Mouse (Mus musculus) activated CD4-positive, CD25-positive, alpha-beta regulatory T cell, adult 9 weeks (primary cell): ENCODE results near the gene Psma3. TPM values are rescaled to one million over a fixed set of nuclear protein-coding genes. Genes with fewer than 3 reads are reported as not detected.

Experiments
- polyA plus RNA-seq: library from polyadenylated mRNA; unstranded; fragments of 100-300 nt; shearing (Covaris generic); gene quantifications from one replicate; pipeline ENCODE4 v1.2.1, GENCODE M21; 2017

Psma3 gene
- polyA plus RNA-seq = 439 TPM

DNA sequence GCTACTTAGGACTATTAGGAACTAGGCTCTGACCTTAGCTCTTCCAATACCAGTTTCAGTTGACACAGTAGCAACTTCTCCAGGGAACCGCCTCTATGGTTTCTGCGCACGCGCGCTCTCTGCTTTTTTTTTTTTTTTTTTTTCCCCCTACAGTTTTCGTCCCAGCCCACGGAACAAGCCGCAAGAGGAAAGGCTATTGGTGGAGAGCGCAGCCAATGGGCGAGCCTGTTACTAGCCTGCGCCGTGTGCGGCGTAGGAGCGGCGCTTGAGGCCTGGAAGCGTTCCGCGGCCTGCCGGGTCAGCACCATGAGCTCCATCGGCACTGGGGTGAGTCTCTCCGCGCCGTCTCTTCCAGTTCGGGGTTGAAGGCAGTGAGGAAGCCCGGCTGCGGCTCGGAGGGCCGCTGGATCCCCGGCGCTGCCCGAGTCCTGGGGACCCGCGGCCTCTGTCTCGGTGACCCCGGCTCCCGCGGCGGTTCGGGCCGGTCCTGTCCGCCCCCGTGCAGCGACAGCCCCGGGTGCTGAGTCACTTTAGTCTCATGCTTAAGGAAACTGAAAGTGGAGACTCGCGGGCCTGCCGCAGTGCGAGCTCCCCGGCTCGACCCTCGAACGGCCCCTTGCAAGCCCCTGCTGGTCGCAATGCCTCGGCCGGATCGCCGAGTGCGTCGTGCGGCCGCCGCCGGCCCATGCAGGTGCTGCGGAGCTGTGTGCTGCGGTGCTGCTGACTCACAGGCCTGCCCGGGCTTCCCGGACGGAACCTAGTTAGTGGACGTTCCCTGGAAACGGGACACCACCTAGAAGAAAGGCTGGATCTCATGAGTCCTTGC is at the start of gene Psma3:
Psma3 (plus strand) TSS at position 181 of the 826 bp plus-strand sequence.

DNA sequence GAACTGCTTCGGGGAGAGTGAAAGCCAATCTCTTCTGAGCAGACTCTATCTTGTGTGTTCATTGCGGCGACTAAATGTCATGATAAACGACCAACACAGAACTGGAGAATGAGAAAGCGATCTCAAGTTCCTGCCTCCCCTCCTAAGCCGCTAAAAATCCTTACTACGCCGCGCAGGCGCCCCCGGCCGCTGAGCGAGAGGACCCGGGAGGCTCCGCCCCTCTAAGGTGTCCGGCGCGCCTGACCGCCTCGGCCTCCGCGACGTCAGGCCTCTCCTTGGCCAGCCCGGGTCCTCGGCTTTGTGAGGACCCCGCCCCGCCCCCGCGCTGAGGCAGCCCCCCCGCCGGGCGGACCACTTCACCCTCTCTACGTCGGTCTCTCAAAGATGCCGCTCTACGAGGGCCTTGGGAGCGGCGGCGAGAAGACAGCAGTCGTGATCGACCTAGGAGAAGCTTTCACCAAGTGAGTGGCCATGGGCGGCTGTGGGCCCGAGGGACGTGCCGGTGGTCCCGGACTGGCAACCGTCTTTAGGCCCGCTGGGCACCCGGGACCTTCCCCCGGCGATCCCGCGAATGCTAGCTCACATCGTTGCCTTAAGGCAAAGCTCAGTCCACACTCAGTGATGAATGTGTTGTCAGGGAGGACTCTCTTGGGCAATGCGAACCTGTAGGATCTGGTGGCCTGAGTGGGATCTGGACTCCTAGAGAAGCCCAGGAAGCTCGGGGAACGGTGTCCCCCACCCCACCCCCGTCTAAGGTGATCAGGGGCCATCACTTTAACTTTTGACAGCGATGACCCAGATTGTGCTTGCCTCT is 36.6 kb upstream of the Psma3 start, which contains the start of gene Actr10:
Actr10 (plus strand) TSS at position 287 of the 814 bp plus-strand sequence.

DNA sequence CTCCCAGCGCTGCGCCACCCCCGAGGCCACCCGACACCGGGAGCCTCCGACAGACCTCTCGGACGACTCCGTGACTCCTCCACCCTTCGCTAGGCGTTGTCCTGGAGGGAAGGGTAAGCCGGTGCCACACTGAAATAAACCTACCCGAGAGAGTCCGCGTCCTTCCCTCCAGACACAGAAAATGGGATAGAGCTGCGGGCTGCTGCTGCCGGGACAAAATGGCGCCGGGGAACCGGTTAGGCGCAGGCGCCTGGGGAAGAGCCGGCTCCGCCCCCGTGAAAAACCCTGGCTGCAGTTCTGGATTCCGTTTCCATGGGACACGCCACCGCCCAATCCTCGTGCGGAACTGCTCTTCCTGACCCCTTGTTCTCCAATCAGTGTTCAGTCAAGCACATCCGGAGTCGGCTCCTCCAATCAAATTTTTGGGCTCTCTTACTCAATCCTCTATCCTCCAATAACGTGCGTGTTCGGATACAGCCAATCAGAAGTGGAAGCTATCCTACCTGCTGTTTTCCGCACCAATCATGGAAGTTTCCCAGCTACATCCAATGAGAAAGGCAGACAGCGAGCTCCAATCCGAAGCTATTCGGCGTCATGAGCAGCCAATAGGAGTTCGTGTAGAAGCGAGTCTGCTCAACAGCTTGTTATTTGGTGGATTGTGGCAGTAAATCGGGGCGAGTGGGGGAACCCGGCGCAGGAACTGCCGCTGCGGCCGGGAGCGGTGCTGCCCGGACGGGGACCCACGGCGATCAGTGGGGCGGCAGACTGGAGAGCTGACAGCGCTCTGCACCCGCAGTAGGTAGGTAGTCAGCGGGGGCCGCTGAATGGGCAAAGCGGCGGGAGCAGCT is 41.2 kb downstream of the Psma3 start, which contains the start of gene Arid4a:
Arid4a (plus strand) TSS at position 628 of the 848 bp plus-strand sequence.

Other genes starting within 250 kb of the Psma3 start
- 41.5 TPM for gene Frmd6, start 149.1 kb upstream of the Psma3 start, polyA plus RNA-seq
- gene Actr10, start 36.8 kb upstream of the Psma3 start, polyA plus RNA-seq = 374 TPM
- gene Arid4a, start 41.4 kb downstream of the Psma3 start, polyA plus RNA-seq = 164 TPM
- not detected for gene Tomm20l, start 136.8 kb downstream of the Psma3 start, polyA plus RNA-seq
- 45.4 TPM for gene Timm9, start 162.1 kb downstream of the Psma3 start, polyA plus RNA-seq
- gene 2700049A03Rik, start 162.2 kb downstream of the Psma3 start, polyA plus RNA-seq = 11.9 TPM